Mouse (Mus musculus): ENCODE measurements around the gene Dcp1b. TPM values are rescaled to one million over a fixed set of nuclear protein-coding genes. Genes with fewer than 3 reads are reported as not detected.

Dcp1b gene
- polyA plus RNA-seq, 1 experiment from 2014 or later: 12.6 TPM

Other genes starting within 250 kb of the Dcp1b start
- 7.4 and 10.1 TPM in 2 replicates for gene Cacna1c, start 21.2 kb downstream of the Dcp1b start, polyA plus RNA-seq (2014; fragmentation: Nextera tagmentation; extraction: Ambion mirVana)
- 0.35 and 0.57 TPM in 2 replicates for gene Cacna2d4, start 61.3 kb downstream of the Dcp1b start, polyA plus RNA-seq (2014; fragmentation: Nextera tagmentation; extraction: Ambion mirVana)
- 7.8 and 13.2 TPM in 2 replicates for gene Lrtm2, start 155.5 kb downstream of the Dcp1b start, polyA plus RNA-seq (2014; fragmentation: Nextera tagmentation; extraction: Ambion mirVana)
- gene Adipor2, start 242.5 kb downstream of the Dcp1b start, polyA plus RNA-seq (2014; fragmentation: Nextera tagmentation; extraction: Ambion mirVana): 27.3 and 27.8 TPM in 2 replicates